Mouse (Mus musculus) lung, postnatal 36 days (tissue): ENCODE results near the gene Atf7ip.
A peak's percentile ranks its signal among the peaks of the same experiment; 100 is the strongest.
"Not testable (repeated sequence)": the region's sequence is repeated elsewhere in the genome, so short reads cannot be mapped to it uniquely, and the experiment has no call there.

ENCODE experiments used
- DNase-seq: peaks from one replicate; pipeline ENCODE4 v3.0.0; 2022; ENCODE audit warnings: mixed read lengths

The Atf7ip gene

GRCm38 (mm10) chr6:136505867-136506266, at the start of gene Atf7ip:
TSS of gene Atf7ip (plus strand) at chr6:136506167.
- not testable (repeated sequence) for DNase-seq

GRCm38 (mm10) chr6:136456302-136456701, 49.7 kb upstream of the Atf7ip start:
- DNase-seq = no peak

- DNase-seq = no peak
Measured at GRCm38 (mm10) chr6:136459156-136459555, 46.8 kb upstream of the Atf7ip start.

GRCm38 (mm10) chr6:136463491-136463890, 42.5 kb upstream of the Atf7ip start:
- peak; percentile 59 for DNase-seq

GRCm38 (mm10) chr6:136464121-136464621, 41.8 kb upstream of the Atf7ip start:
- DNase-seq = peak; percentile 77

- DNase-seq = peak; percentile 86
Measured at GRCm38 (mm10) chr6:136465021-136465420, 40.9 kb upstream of the Atf7ip start.

GRCm38 (mm10) chr6:136465959-136466381, 40.0 kb upstream of the Atf7ip start:
- DNase-seq = peak; percentile 93

GRCm38 (mm10) chr6:136466956-136467750, 38.8 kb upstream of the Atf7ip start:
- peak; percentile 95 for DNase-seq

GRCm38 (mm10) chr6:136467837-136468236, 38.1 kb upstream of the Atf7ip start:
- no peak for DNase-seq

- peak; percentile 96 for DNase-seq
Measured at GRCm38 (mm10) chr6:136468401-136468912, 37.5 kb upstream of the Atf7ip start.

GRCm38 (mm10) chr6:136468974-136469792, 36.8 kb upstream of the Atf7ip start:
- DNase-seq = no peak

GRCm38 (mm10) chr6:136469807-136470206, 36.2 kb upstream of the Atf7ip start:
- no peak for DNase-seq

- DNase-seq = peak; percentile 93
Measured at GRCm38 (mm10) chr6:136470321-136471230, 35.4 kb upstream of the Atf7ip start.

- DNase-seq = no peak
Measured at GRCm38 (mm10) chr6:136471601-136472000, 34.4 kb upstream of the Atf7ip start.

- no peak for DNase-seq
Measured at GRCm38 (mm10) chr6:136472779-136473178, 33.2 kb upstream of the Atf7ip start.

GRCm38 (mm10) chr6:136473472-136474129, 32.4 kb upstream of the Atf7ip start:
- no peak for DNase-seq

GRCm38 (mm10) chr6:136475171-136475860, 30.7 kb upstream of the Atf7ip start:
- DNase-seq = no peak

GRCm38 (mm10) chr6:136477878-136478277, 28.1 kb upstream of the Atf7ip start:
- no peak for DNase-seq

GRCm38 (mm10) chr6:136483531-136483930, 22.4 kb upstream of the Atf7ip start:
- no peak for DNase-seq

- DNase-seq = no peak
Measured at GRCm38 (mm10) chr6:136484093-136484492, 21.9 kb upstream of the Atf7ip start.

GRCm38 (mm10) chr6:136486166-136486565, 19.8 kb upstream of the Atf7ip start:
- no peak for DNase-seq
